Mouse (Mus musculus) intestine, embryonic 16.5 days (tissue): ENCODE measurements at regions not wholly inside any gene's neighbourhood (a gene's known extent, or its start where the extent isn't known, plus 50 kb on each side); places are given as distances from the start of the nearest gene placed in this dataset.

Source experiments
- ATAC-seq: fragments of 200-750 bp; cut with Nextera tagmentation; 2 replicates; pipeline ENCODE4 v1.8.0; 2017; ENCODE audit warnings: moderate TSS enrichment, moderate library complexity
- H3K27ac ChIP-seq: fragments of 300-500 bp; sonication (generic); 2 replicates; pipeline ENCODE4 v1.5.1; 2014; ENCODE audit warnings: mild to moderate bottlenecking, low read length
- H3K27me3 ChIP-seq: fragments of 300-500 bp; sonication (generic); replicated peaks from 2 replicates; pipeline ENCODE4 v1.6.1; 2014; ENCODE audit warnings: low read length, control low read depth, mixed read lengths; ENCODE audit not compliant: control insufficient read depth, insufficient read depth
- H3K36me3 ChIP-seq: fragments of 300-500 bp; sonication (generic); 2 replicates; pipeline ENCODE4 v1.6.1; 2014; ENCODE audit warnings: low read length, control low read depth; ENCODE audit not compliant: control insufficient read depth, insufficient read depth
- H3K4me1 ChIP-seq: fragments of 300-500 bp; sonication (generic); 2 replicates; pipeline ENCODE4 v1.6.1; 2014; ENCODE audit warnings: low read length, control low read depth, mixed read lengths; ENCODE audit not compliant: control insufficient read depth, insufficient read depth
- H3K4me2 ChIP-seq: fragments of 300-500 bp; sonication (generic); 2 replicates; pipeline ENCODE4 v1.6.1; 2014; ENCODE audit warnings: low read depth, low read length, control low read depth
- H3K4me3 ChIP-seq: fragments of 300-500 bp; sonication (generic); 2 replicates; pipeline ENCODE4 v1.5.1; 2014; ENCODE audit warnings: mild to moderate bottlenecking, low read length
- H3K9ac ChIP-seq: fragments of 300-500 bp; sonication (generic); 2 replicates; pipeline ENCODE4 v1.6.1; 2014; ENCODE audit warnings: low read depth, low read length
- H3K9me3 ChIP-seq: fragments of 300-500 bp; sonication (generic); 2 replicates; pipeline ENCODE4 v1.6.1; 2016; ENCODE audit warnings: low read length, control low read depth; ENCODE audit not compliant: control insufficient read depth
- WGBS: fragments of 180-500 bp; shearing (Covaris S2); extraction: QIAGEN DNeasy Blood & Tissue Kit; methylation state at CpG from one replicate; pipeline ENCODE4 v1.1.7; 2014; 5-methylcytosine and 5-hydroxymethylcytosine counted together

- H3K9me3 ChIP-seq, result no peaks in the 10 kb centered on the region
- H3K4me3 ChIP-seq, result no peak overlapping the region
- WGBS, result 44% methylated on average over 3 of the region's 3 CpGs
- no peak overlapping the region for H3K27ac ChIP-seq
- H3K9ac ChIP-seq, result no peak overlapping the region
- ATAC-seq, result peak; percentile 56; the same call in 1 of the 2 replicates
- H3K27me3 ChIP-seq, result no peaks in the 10 kb centered on the region
- no peaks in the 10 kb centered on the region for H3K36me3 ChIP-seq
- no peak overlapping the region for H3K4me2 ChIP-seq
- no peaks in the 10 kb centered on the region; the same call in 1 of the 2 replicates for H3K4me1 ChIP-seq
These were observed 1523.0 kb downstream of the 4930444P10Rik start for GRCm38 (mm10) chr1:14570113-14570512.

DNA sequence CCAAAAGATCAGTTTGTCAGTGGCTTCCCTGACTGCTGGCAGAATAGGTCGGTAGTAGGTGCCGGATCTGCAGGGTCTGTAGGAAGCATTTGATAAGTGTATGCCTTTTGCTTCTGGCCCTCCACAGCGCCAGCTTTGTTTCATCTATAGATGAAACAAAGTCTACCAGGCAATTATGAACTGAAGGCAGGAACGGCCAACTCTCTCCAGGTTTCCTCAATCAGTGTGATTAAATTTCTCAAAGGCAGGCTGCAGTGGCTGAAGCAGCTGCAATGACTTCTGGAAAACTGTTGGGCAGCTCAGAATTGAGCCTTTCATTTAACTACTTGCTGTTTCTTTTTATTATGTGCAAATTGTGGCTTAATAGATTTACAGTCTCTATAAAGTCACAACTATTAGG lies 1526.1 kb downstream of the 4930444P10Rik start:
- Histone ChIP-seq H3K4me1 (no peaks in the 10 kb centered on the region; the same call in 1 of the 2 replicates), H3K9me3 (no peaks in the 10 kb centered on the region), H3K27me3 (no peaks in the 10 kb centered on the region), H3K4me2 (no peak overlapping the region), H3K27ac (no peak overlapping the region), H3K9ac (no peak overlapping the region), H3K36me3 (no peaks in the 10 kb centered on the region), H3K4me3 (no peak overlapping the region)
- no peak for ATAC-seq
- WGBS, result 67% methylated on average over 4 of the region's 4 CpGs

- no peaks in the 10 kb centered on the region for H3K36me3 ChIP-seq
- H3K9me3 ChIP-seq, result no peaks in the 10 kb centered on the region
- WGBS, result 77% methylated on average over 1 of the region's 1 CpGs
- no peaks in the 10 kb centered on the region for H3K27me3 ChIP-seq
- no peak overlapping the region for H3K4me2 ChIP-seq
- no peak overlapping the region for H3K27ac ChIP-seq
- H3K4me1 ChIP-seq, result no peaks in the 10 kb centered on the region; the same call in 1 of the 2 replicates
- no peak overlapping the region for H3K4me3 ChIP-seq
- H3K9ac ChIP-seq, result no peak overlapping the region
- ATAC-seq, result no peak
These were observed 1526.7 kb downstream of the 4930444P10Rik start for GRCm38 (mm10) chr1:14566386-14566785.
